In genomic region chr17:73391771-73392170, GRCm38 (mm10) we compare ENCODE assay signal across 10 mouse cellular contexts. TPM values are rescaled to one million over a fixed set of nuclear protein-coding genes. Genes with fewer than 3 reads are reported as not detected.
DNase-seq lines count a peak whose midpoint lies in the region; ATAC-seq lines count a peak whose summit lies in the region.
"Had no signal": no experiment of that assay in that cellular context is flagged by ENCODE, and none has a peak within 500 bp of the region (broad histone marks: within the 10 kb centered on the region; RNA-seq: fewer than 3 reads in every experiment).

No protein-coding gene starts in this region.

- H3K4me2 ChIP-seq in heart, embryonic 11.5 days, result no peak overlapping the region
- H3K4me2 ChIP-seq in kidney, embryonic 16.5 days (replicated peaks; ENCODE audit: low read depth, low read length), result no peak overlapping the region
- H3K4me2 ChIP-seq: limb, embryonic 15.5 days had no signal

- no peak overlapping the region for H3K9ac ChIP-seq in heart, embryonic 11.5 days (ENCODE audit: low read depth, low read length)
- no peak overlapping the region for H3K9ac ChIP-seq in kidney, embryonic 16.5 days (replicated peaks; ENCODE audit: low read length)
- H3K9ac ChIP-seq: limb, embryonic 15.5 days had no signal

- no peak overlapping the region for H3K4me3 ChIP-seq in heart, embryonic 11.5 days (ENCODE audit: low read depth, low read length)
- no peak overlapping the region for H3K4me3 ChIP-seq in kidney, embryonic 16.5 days (ENCODE audit: low read length)
- H3K4me3 ChIP-seq: limb, embryonic 15.5 days had no signal

- WGBS in heart, embryonic 11.5 days (ENCODE audit: insufficient replicate concordance), result 50% methylated on average over 4 of the region's 4 CpGs
- WGBS in kidney, embryonic 16.5 days, result 69% methylated on average over 4 of the region's 4 CpGs

- intact Hi-C loops in heart, postnatal 10 days (cut with DNase I), result no loop called here

- H3K9me3 ChIP-seq in heart, embryonic 11.5 days (replicated peaks; ENCODE audit: control insufficient read depth, low read length), result no peaks in the 10 kb centered on the region
- H3K9me3 ChIP-seq in kidney, embryonic 16.5 days (ENCODE audit: low read length), result no peaks in the 10 kb centered on the region
- H3K9me3 ChIP-seq: limb, embryonic 15.5 days had no signal

- no peaks in the 10 kb centered on the region for H3K4me1 ChIP-seq in heart, embryonic 11.5 days (ENCODE audit: control insufficient read depth, insufficient read depth, low read length)
- H3K4me1 ChIP-seq in kidney, embryonic 16.5 days (ENCODE audit: insufficient read depth, low read length), result 0 out of 2 replicates have a peak, but pooled peaks cover 5% of the 10 kb centered on the region
- H3K4me1 ChIP-seq: limb, embryonic 15.5 days had no signal

- no peaks in the 10 kb centered on the region for H3K27me3 ChIP-seq in heart, embryonic 11.5 days (ENCODE audit: control insufficient read depth, insufficient read depth, low read length)
- no peaks in the 10 kb centered on the region for H3K27me3 ChIP-seq in kidney, embryonic 16.5 days (ENCODE audit: insufficient read depth, low read length)
- H3K27me3 ChIP-seq: limb, embryonic 15.5 days had no signal

- H3K27ac ChIP-seq in heart, embryonic 11.5 days (ENCODE audit: low read depth, low read length), result no peak overlapping the region
- no peak overlapping the region for H3K27ac ChIP-seq in kidney, embryonic 16.5 days (ENCODE audit: low read length)
- H3K27ac ChIP-seq: limb, embryonic 15.5 days had no signal

- no peaks in the 10 kb centered on the region for H3K36me3 ChIP-seq in heart, embryonic 11.5 days (ENCODE audit: control insufficient read depth, insufficient read depth, low read length)
- no peaks in the 10 kb centered on the region for H3K36me3 ChIP-seq in kidney, embryonic 16.5 days (ENCODE audit: insufficient read depth, low read length)
- H3K36me3 ChIP-seq: limb, embryonic 15.5 days had no signal

- peak; percentile 42 to 72 for DNase-seq in heart, adult 18-20 months
- DNase-seq in cerebellum, postnatal 25 days, result peak; percentile 59 to 70
- peak; percentile 63 to 73 for DNase-seq in heart, postnatal 10 days
- peak; percentile 73 to 87 for DNase-seq in right cerebral cortex, postnatal 10 days (ENCODE audit: low spot score in 2 of 2)
- no peak for DNase-seq in B cell, adult 2 months
- DNase-seq: kidney, adult 18-20 months had no signal

- no peak for ATAC-seq in heart, embryonic 11.5 days (replicated peaks; ENCODE audit: insufficient number of reproducible peaks, low FRiP score, low TSS enrichment)
- ATAC-seq in kidney, embryonic 16.5 days (ENCODE audit: low FRiP score, low TSS enrichment), result no peak
- no peak for ATAC-seq in monocyte, adult 5-6 weeks (replicated peaks; ENCODE audit: insufficient number of reproducible peaks, low FRiP score, low TSS enrichment, poor library complexity, severe bottlenecking)

RNA-seq across cellular contexts. Expression of gene Capn13, which starts 8.9 kb away (rescaled TPM):
- total RNA-seq in heart, adult 18-20 months (2021), result not detected
- not detected in 2 replicates for polyA plus RNA-seq in heart, embryonic 11.5 days (2014; fragmentation: Nextera tagmentation; extraction: Ambion mirVana)
- total RNA-seq in heart, postnatal 10 days (2021), result not detected
- polyA plus RNA-seq in kidney, embryonic 16.5 days (2015; fragmentation: Nextera tagmentation; extraction: Ambion mirVana), result 0.21 and 0.63 TPM in 2 replicates
- total RNA-seq in monocyte, adult 5-6 weeks (2017), result 0.10 TPM in 1 of 3 replicates, not detected in the others
- polyA plus RNA-seq: limb, embryonic 15.5 days had no signal

Comparison
In these comparisons a context has a peak if more than half of its experiments do, and no peak if none do; other contexts are left out.
1. DNase-seq: peak in heart, adult 18-20 months (2 of 2), cerebellum, postnatal 25 days (2 of 2), heart, postnatal 10 days (2 of 2) and right cerebral cortex, postnatal 10 days (2 of 2); none in B cell, adult 2 months (0 of 2).